Mouse (Mus musculus): ENCODE data around the gene Gm35549. TPM values are rescaled to one million over a fixed set of nuclear protein-coding genes. Genes with fewer than 3 reads are reported as not detected.

Gm35549 gene
- total RNA-seq, 2 experiments from 2014 or later = not detected

GRCm38 (mm10) chr9:122836126-122836525 lies 7.7 kb downstream of the Gm35549 start:
- intact Hi-C loops (cut with DNase I; ENCODE audit: low total_unique reads) = no loop called here
- DNase-seq = no peak

- intact Hi-C loops (cut with DNase I; ENCODE audit: low total_unique reads) = no loop called here
- no peak for DNase-seq
These were observed 13.9 kb downstream of the Gm35549 start for GRCm38 (mm10) chr9:122829826-122830380.

GRCm38 (mm10) chr9:122826743-122827142 lies 17.1 kb downstream of the Gm35549 start:
- intact Hi-C loops (cut with DNase I; ENCODE audit: low total_unique reads) = no loop called here
- no peak for DNase-seq

GRCm38 (mm10) chr9:122823374-122824017 lies 20.3 kb downstream of the Gm35549 start:
- intact Hi-C loops (cut with DNase I; ENCODE audit: low total_unique reads) = no loop called here
- DNase-seq = no peak

- intact Hi-C loops (cut with DNase I; ENCODE audit: low total_unique reads) = no loop called here
- DNase-seq = no peak
These were observed 28.5 kb downstream of the Gm35549 start for GRCm38 (mm10) chr9:122815239-122815851.

GRCm38 (mm10) chr9:122814775-122815174 lies 29.1 kb downstream of the Gm35549 start:
- no peak for DNase-seq
- intact Hi-C loops (cut with DNase I; ENCODE audit: low total_unique reads) = no loop called here

GRCm38 (mm10) chr9:122812386-122812785 lies 31.4 kb downstream of the Gm35549 start:
- intact Hi-C loops (cut with DNase I; ENCODE audit: low total_unique reads) = no loop called here
- no peak for DNase-seq

GRCm38 (mm10) chr9:122810212-122810611 lies 33.6 kb downstream of the Gm35549 start:
- intact Hi-C loops (cut with DNase I; ENCODE audit: low total_unique reads) = no loop called here
- DNase-seq = peak; percentile 11

GRCm38 (mm10) chr9:122807186-122807585 lies 36.6 kb downstream of the Gm35549 start:
- intact Hi-C loops (cut with DNase I; ENCODE audit: low total_unique reads) = no loop called here

GRCm38 (mm10) chr9:122805845-122806341 lies 37.9 kb downstream of the Gm35549 start:
- DNase-seq = no peak
- intact Hi-C loops (cut with DNase I; ENCODE audit: low total_unique reads) = no loop called here

More at GRCm38 (mm10) chr9:122807186-122807585, 36.6 kb downstream of the Gm35549 start:
- no peak for DNase-seq

GRCm38 (mm10) chr9:122805053-122805844 lies 38.6 kb downstream of the Gm35549 start, which contains the start of gene Tcaim:
TSS of gene Tcaim (plus strand) at chr9:122805539.
- peak; percentile 92 for DNase-seq

GRCm38 (mm10) chr9:122786534-122786933 lies 57.3 kb downstream of the Gm35549 start:
- DNase-seq = no peak
- intact Hi-C loops (cut with DNase I; ENCODE audit: low total_unique reads) = no loop called here

More at GRCm38 (mm10) chr9:122805053-122805844, 38.6 kb downstream of the Gm35549 start, which contains the start of gene Tcaim:
- intact Hi-C loops (cut with DNase I; ENCODE audit: low total_unique reads) = no loop called here

GRCm38 (mm10) chr9:122785231-122785630 lies 58.6 kb downstream of the Gm35549 start:
- no peak for DNase-seq
- intact Hi-C loops (cut with DNase I; ENCODE audit: low total_unique reads) = no loop called here

Other genes starting within 250 kb of the Gm35549 start
- not detected for gene Topaz1, start 96.7 kb downstream of the Gm35549 start, total RNA-seq (2021)
- gene Tcaim, start 38.5 kb downstream of the Gm35549 start, total RNA-seq (2021) = 10 to 100 TPM; 31.1 to 32.9 TPM
- gene Zfp445, start 22.0 kb upstream of the Gm35549 start, total RNA-seq (2021) = 10 to 100 TPM; 29.7 to 36.0 TPM
- 1 to 10 TPM; 3.6 TPM for gene Zkscan7, start 41.6 kb upstream of the Gm35549 start, total RNA-seq (2021)
- gene Zfp105, start 79.0 kb upstream of the Gm35549 start, total RNA-seq (2021) = 1 to 10 TPM; 2.8 to 3.9 TPM
- gene 1110059G10Rik, start 107.0 kb upstream of the Gm35549 start, total RNA-seq (2021) = 10 to 100 TPM; 11.1 to 12.1 TPM
- 1 to 10 TPM; 2.1 to 2.5 TPM for gene Kif15, start 107.0 kb upstream of the Gm35549 start, total RNA-seq (2021)
- 10 to 100 TPM in 1 of 2 experiments, 1 to 10 TPM in 1; 9.0 to 11.2 TPM for gene Tmem42, start 177.3 kb upstream of the Gm35549 start, total RNA-seq (2021)
- under 1 TPM; 0.16 TPM for gene Tgm4, start 190.7 kb upstream of the Gm35549 start, total RNA-seq (2021)